Mouse (Mus musculus) testis, adult 2 months (tissue): ENCODE measurements around the gene Mdh1b. TPM values are rescaled to one million over a fixed set of nuclear protein-coding genes. Genes with fewer than 3 reads are reported as not detected.

ENCODE experiments used
- H3K27ac ChIP-seq: fragments of 200-500 bp; 2 replicates; pipeline ENCODE4 v1.5.1; 2012; ENCODE audit warnings: low read depth, low read length; ENCODE audit not compliant: control insufficient read depth, insufficient read depth
- H3K27me3 ChIP-seq: fragments of 200-500 bp; 2 replicates; pipeline ENCODE4 v1.6.1; 2012; ENCODE audit warnings: mild to moderate bottlenecking, low read length, moderate library complexity; ENCODE audit not compliant: control insufficient read depth, insufficient read depth
- H3K36me3 ChIP-seq: fragments of 200-500 bp; 2 replicates; pipeline ENCODE4 v1.6.1; 2012; ENCODE audit warnings: mild to moderate bottlenecking, low read length; ENCODE audit not compliant: control insufficient read depth, insufficient read depth
- H3K4me1 ChIP-seq: fragments of 200-500 bp; 2 replicates; pipeline ENCODE4 v1.6.1; 2012; ENCODE audit warnings: low read length; ENCODE audit not compliant: control insufficient read depth, insufficient read depth
- H3K4me3 ChIP-seq: fragments of 200-500 bp; 2 replicates; pipeline ENCODE4 v1.5.1; 2012; ENCODE audit warnings: low read depth, mild to moderate bottlenecking, low read length, moderate library complexity, mixed read lengths; ENCODE audit not compliant: control insufficient read depth
- CTCF ChIP-seq: fragments of 200-500 bp; IDR thresholded peaks from 2 replicates; pipeline ENCODE4 v1.5.1; 2012; ENCODE audit warnings: low read depth, mild to moderate bottlenecking, inconsistent platforms, low read length, moderate library complexity; ENCODE audit not compliant: control insufficient read depth, insufficient read depth, insufficient replicate concordance
- POLR2A ChIP-seq: fragments of 200-500 bp; IDR thresholded peaks from 2 replicates; pipeline ENCODE4 v1.6.1; 2012; ENCODE audit warnings: low read depth, mild to moderate bottlenecking, inconsistent platforms, low read length, moderate library complexity; ENCODE audit not compliant: control insufficient read depth
- polyA plus RNA-seq: library from polyadenylated mRNA; depleted of rRNA; stranded (reverse); fragments of >200 nt; gene quantifications from 2 replicates; pipeline ENCODE4 v1.2.3, GENCODE M21; 2012; rRNA removed

Gene Mdh1b
- polyA plus RNA-seq, 1 experiment: 52.1 TPM

- no peak overlapping the region for H3K4me3 ChIP-seq
- TF ChIP-seq POLR2A: no peak
- TF ChIP-seq CTCF: no peak
- H3K36me3 ChIP-seq: no peaks in the 10 kb centered on the region
- no peaks in the 10 kb centered on the region for H3K27me3 ChIP-seq
- H3K4me1 ChIP-seq: peaks cover 1% of the 10 kb centered on the region; the same call in 1 of the 2 replicates
- H3K27ac ChIP-seq: no peak overlapping the region
Observed at GRCm38 (mm10) chr1:63659591-63659990, 70.5 kb downstream of the Mdh1b start.

- Histone ChIP-seq H3K4me3 (no peak overlapping the region), H3K27me3 (no peaks in the 10 kb centered on the region), H3K36me3 (no peaks in the 10 kb centered on the region), H3K4me1 (no peaks in the 10 kb centered on the region), H3K27ac (no peak overlapping the region)
- no peak for TF ChIP-seq POLR2A
- TF ChIP-seq CTCF: no peak
Observed at GRCm38 (mm10) chr1:63658016-63658415, 72.1 kb downstream of the Mdh1b start.

Other genes starting within 250 kb of the Mdh1b start
- gene Gm39653, start 114.3 kb downstream of the Mdh1b start, polyA plus RNA-seq: not detected in 2 replicates
- gene Dytn, start 43.4 kb downstream of the Mdh1b start, polyA plus RNA-seq: 0.07 TPM in 1 of 2 replicates, not detected in the other
- gene Fastkd2, start 296 bp upstream of the Mdh1b start, polyA plus RNA-seq: 7.1 and 8.9 TPM in 2 replicates
- 5.0 and 5.3 TPM in 2 replicates for gene 4933402D24Rik, start 38.9 kb upstream of the Mdh1b start, polyA plus RNA-seq